Mouse (Mus musculus): ENCODE data around the gene Trim62. TPM values are rescaled to one million over a fixed set of nuclear protein-coding genes. Genes with fewer than 3 reads are reported as not detected.
A peak's percentile ranks its signal among the peaks of the same experiment; 100 is the strongest.
"Not testable (repeated sequence)": the region's sequence is repeated elsewhere in the genome, so short reads cannot be mapped to it uniquely, and the experiment has no call there.

The Trim62 gene
- polyA plus RNA-seq, 2 experiments: 9.2 TPM

DNA sequence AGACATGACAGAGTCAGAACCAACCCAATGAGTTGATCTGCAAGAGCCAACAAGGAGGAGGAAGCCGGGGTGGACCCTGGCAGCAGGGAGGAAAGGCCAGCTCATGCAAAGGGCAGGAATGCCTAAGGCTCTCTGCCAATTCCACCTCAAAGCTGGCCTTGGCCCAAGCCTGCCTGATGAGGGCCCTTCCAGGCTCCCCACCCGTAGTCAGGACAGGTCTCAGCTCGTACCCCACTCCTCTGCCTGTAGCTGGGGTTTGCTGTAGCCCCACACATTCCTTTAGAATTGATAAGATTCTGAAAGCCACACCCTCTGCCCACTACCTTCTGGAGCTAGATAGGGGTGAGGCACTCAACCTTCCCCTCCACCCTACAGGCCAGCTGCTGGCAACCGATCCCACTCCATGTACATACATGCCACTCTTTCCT, 27.8 kb upstream of the Trim62 start:
- Histone ChIP-seq H3K4me3 (replicated peaks; ENCODE audit: low read length) (no peak overlapping the region), H3K9ac (ENCODE audit: low read depth, low read length, severe bottlenecking) (no peak overlapping the region), H3K4me2 (replicated peaks; ENCODE audit: low read depth, low read length, severe bottlenecking) (no peak overlapping the region), H3K27ac (replicated peaks; ENCODE audit: low read depth, low read length) (no peak overlapping the region), H3K9me3 (ENCODE audit: control insufficient read depth, low read length) (no peaks in the 10 kb centered on the region), H3K27me3 (ENCODE audit: control insufficient read depth, insufficient read depth, low read length) (no peaks in the 10 kb centered on the region), H3K36me3 (ENCODE audit: control insufficient read depth, insufficient read depth, low read length) (no peaks in the 10 kb centered on the region), H3K4me1 (ENCODE audit: control insufficient read depth, insufficient read depth, low read length) (no peaks in the 10 kb centered on the region)
- DNase-seq (ENCODE audit: low spot score): peak; percentile 8
- WGBS: 60% methylated on average over 4 of the region's 4 CpGs
- no peak for ATAC-seq (ENCODE audit: low FRiP score, low read depth)
- TF ChIP-seq POLR2A (IDR thresholded peaks at IDR 0.05; ENCODE audit: borderline replicate concordance, extremely low read depth, insufficient read depth, insufficient read length): no peak

DNA sequence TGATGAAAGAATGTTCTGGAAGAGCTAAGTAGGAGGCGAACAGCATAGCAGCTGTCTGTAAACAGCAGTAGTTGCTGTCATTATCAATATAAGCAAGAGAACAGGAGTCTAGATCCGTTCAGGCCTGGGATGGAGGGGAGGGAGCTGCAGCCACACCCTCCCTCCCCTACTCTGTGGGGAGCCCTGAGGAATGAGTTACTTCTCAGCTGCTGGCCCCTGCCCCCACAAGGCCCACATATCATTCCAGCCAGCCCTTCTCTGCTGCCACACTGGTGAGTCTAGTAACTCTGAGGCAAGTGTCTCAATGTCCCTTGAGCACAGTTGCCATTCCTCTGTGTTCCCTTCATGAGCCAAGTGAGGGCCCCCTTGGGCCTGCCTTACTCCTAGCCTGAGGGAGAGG, 26.2 kb upstream of the Trim62 start:
- no peak overlapping the region for H3K9ac ChIP-seq (ENCODE audit: low read depth, low read length, severe bottlenecking)
- H3K27me3 ChIP-seq (ENCODE audit: control insufficient read depth, insufficient read depth, low read length): no peaks in the 10 kb centered on the region
- no peaks in the 10 kb centered on the region for H3K36me3 ChIP-seq (ENCODE audit: control insufficient read depth, insufficient read depth, low read length)
- no peak overlapping the region for H3K4me2 ChIP-seq (replicated peaks; ENCODE audit: low read depth, low read length, severe bottlenecking)
- H3K27ac ChIP-seq (replicated peaks; ENCODE audit: low read depth, low read length): no peak overlapping the region
- WGBS: 55% methylated on average over 2 of the region's 2 CpGs
- H3K4me1 ChIP-seq (ENCODE audit: control insufficient read depth, insufficient read depth, low read length): no peaks in the 10 kb centered on the region
- DNase-seq (ENCODE audit: low spot score) (no peak), ATAC-seq (ENCODE audit: low FRiP score, low read depth) (no peak)
- no peaks in the 10 kb centered on the region for H3K9me3 ChIP-seq (ENCODE audit: control insufficient read depth, low read length)
- TF ChIP-seq POLR2A (IDR thresholded peaks at IDR 0.05; ENCODE audit: borderline replicate concordance, extremely low read depth, insufficient read depth, insufficient read length): no peak
- H3K4me3 ChIP-seq (replicated peaks; ENCODE audit: low read length): no peak overlapping the region

DNA sequence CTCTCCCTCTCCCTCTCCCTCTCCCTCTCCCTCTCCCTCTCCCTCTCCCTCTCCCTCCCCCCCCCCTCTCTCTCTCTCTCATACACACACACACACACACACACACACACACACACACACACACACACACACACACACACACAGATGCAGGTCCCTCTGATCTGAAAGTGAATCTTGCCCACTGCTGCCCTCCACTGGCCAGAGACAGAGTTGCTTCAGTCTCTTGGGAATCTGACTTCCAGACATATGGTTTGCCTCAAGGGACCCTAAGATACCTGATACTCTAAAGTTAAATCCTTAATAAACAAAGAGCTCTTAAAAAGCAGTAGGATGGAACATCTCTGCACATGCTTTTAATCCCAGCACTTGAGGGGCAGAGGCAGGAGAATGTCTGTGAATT, 25.2 kb upstream of the Trim62 start:
- not testable (repeated sequence) for H3K4me3 ChIP-seq (replicated peaks; ENCODE audit: low read length); ATAC-seq (ENCODE audit: low FRiP score, low read depth); H3K27ac ChIP-seq (replicated peaks; ENCODE audit: low read depth, low read length); H3K9me3 ChIP-seq (ENCODE audit: control insufficient read depth, low read length); H3K9ac ChIP-seq (ENCODE audit: low read depth, low read length, severe bottlenecking); H3K4me2 ChIP-seq (replicated peaks; ENCODE audit: low read depth, low read length, severe bottlenecking); H3K36me3 ChIP-seq (ENCODE audit: control insufficient read depth, insufficient read depth, low read length); H3K27me3 ChIP-seq (ENCODE audit: control insufficient read depth, insufficient read depth, low read length); H3K4me1 ChIP-seq (ENCODE audit: control insufficient read depth, insufficient read depth, low read length)
- DNase-seq (ENCODE audit: low spot score): peak; percentile 48

DNA sequence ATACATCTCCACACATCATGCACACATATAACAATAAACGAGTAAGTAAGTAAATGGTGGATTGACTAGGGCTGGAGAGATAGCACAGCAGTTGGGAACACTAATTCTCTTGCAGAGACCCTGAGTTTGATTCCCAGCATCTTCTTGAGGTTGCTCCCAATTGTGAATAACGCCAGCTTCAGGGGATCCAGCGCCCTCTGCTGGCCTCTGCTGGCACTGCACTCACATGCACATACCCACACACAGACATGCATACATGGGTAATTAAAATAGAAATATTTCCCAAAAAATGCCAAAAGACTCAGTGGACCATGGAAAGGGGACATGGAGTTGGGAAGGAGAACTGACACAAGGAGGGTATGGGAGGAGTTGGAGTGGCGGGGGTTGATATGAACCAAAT, 24.5 kb upstream of the Trim62 start:
- Histone ChIP-seq H3K27ac (replicated peaks; ENCODE audit: low read depth, low read length) (no peak overlapping the region), H3K27me3 (ENCODE audit: control insufficient read depth, insufficient read depth, low read length) (no peaks in the 10 kb centered on the region), H3K4me2 (replicated peaks; ENCODE audit: low read depth, low read length, severe bottlenecking) (no peak overlapping the region), H3K9me3 (ENCODE audit: control insufficient read depth, low read length) (no peaks in the 10 kb centered on the region), H3K36me3 (ENCODE audit: control insufficient read depth, insufficient read depth, low read length) (no peaks in the 10 kb centered on the region), H3K4me3 (replicated peaks; ENCODE audit: low read length) (no peak overlapping the region), H3K4me1 (ENCODE audit: control insufficient read depth, insufficient read depth, low read length) (no peaks in the 10 kb centered on the region), H3K9ac (ENCODE audit: low read depth, low read length, severe bottlenecking) (no peak overlapping the region)
- no peak for TF ChIP-seq POLR2A (IDR thresholded peaks at IDR 0.05; ENCODE audit: borderline replicate concordance, extremely low read depth, insufficient read depth, insufficient read length)
- no peak for DNase-seq (ENCODE audit: low spot score)
- WGBS: 69% methylated on average over 4 of the region's 4 CpGs
- no peak for ATAC-seq (ENCODE audit: low FRiP score, low read depth)

DNA sequence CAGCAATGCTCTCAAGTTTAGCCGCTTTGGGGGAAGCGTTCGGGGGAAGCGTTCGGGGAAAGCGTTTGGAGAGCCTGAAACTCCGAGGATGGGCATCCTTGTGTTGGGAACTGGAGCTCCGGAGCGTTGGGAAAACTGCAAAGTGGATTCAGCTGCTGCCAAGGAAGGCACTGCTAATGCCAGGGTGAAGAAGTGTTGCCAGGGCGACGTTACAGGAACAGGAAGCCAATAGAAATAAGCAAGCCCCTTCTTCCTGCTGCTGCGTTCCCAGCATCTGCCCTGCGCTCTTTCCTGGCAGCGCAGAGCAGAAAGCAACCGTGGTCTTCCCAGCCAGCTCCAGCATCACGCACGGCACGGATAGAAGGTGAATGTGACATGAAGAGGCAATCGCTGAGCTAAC, 10.4 kb upstream of the Trim62 start:
- no peak for DNase-seq (ENCODE audit: low spot score)
- Histone ChIP-seq H3K27ac (replicated peaks; ENCODE audit: low read depth, low read length) (no peak overlapping the region), H3K4me2 (replicated peaks; ENCODE audit: low read depth, low read length, severe bottlenecking) (peak overlapping the region; percentile 15; the same call in 1 of the 2 replicates)

DNA sequence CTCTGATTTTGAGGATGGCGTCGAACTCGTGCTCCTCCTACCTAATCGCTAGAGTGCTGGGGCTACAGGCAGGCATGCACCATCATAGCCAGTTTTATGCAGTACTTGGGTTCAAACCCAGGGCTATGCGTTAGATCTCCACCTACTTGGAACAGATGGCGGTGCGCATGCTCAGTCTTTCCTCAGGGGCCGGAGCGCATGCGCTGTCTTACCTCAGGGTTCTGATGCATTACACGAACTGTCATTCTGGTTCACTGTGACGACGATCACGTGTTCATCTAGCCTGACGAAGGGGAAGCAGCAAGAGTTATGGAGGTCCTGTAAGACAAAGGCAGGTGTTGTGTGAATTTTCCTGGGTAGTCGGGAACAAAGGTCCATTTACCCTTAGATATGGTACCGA, 9.3 kb upstream of the Trim62 start:
- ATAC-seq (ENCODE audit: low FRiP score, low read depth) (no peak), DNase-seq (ENCODE audit: low spot score) (no peak)
- WGBS: 92% methylated on average over 17 of the region's 17 CpGs

More for the DNA sequence above, 10.4 kb upstream of the Trim62 start:
- Histone ChIP-seq H3K4me1 (ENCODE audit: control insufficient read depth, insufficient read depth, low read length) (peaks cover 11% of the 10 kb centered on the region; the same call in 1 of the 2 replicates), H3K9ac (ENCODE audit: low read depth, low read length, severe bottlenecking) (no peak overlapping the region), H3K4me3 (replicated peaks; ENCODE audit: low read length) (no peak overlapping the region; the same call in 1 of the 2 replicates), H3K36me3 (ENCODE audit: control insufficient read depth, insufficient read depth, low read length) (no peaks in the 10 kb centered on the region), H3K9me3 (ENCODE audit: control insufficient read depth, low read length) (no peaks in the 10 kb centered on the region), H3K27me3 (ENCODE audit: control insufficient read depth, insufficient read depth, low read length) (no peaks in the 10 kb centered on the region)
- ATAC-seq (ENCODE audit: low FRiP score, low read depth): no peak
- WGBS: 50% methylated on average over 19 of the region's 19 CpGs
- TF ChIP-seq POLR2A (IDR thresholded peaks at IDR 0.05; ENCODE audit: borderline replicate concordance, extremely low read depth, insufficient read depth, insufficient read length): no peak

More for the DNA sequence above, 9.3 kb upstream of the Trim62 start:
- no peaks in the 10 kb centered on the region for H3K36me3 ChIP-seq (ENCODE audit: control insufficient read depth, insufficient read depth, low read length)
- no peaks in the 10 kb centered on the region for H3K27me3 ChIP-seq (ENCODE audit: control insufficient read depth, insufficient read depth, low read length)
- TF ChIP-seq POLR2A (IDR thresholded peaks at IDR 0.05; ENCODE audit: borderline replicate concordance, extremely low read depth, insufficient read depth, insufficient read length): no peak
- H3K27ac ChIP-seq (replicated peaks; ENCODE audit: low read depth, low read length): no peak overlapping the region
- no peaks in the 10 kb centered on the region for H3K9me3 ChIP-seq (ENCODE audit: control insufficient read depth, low read length)
- H3K9ac ChIP-seq (ENCODE audit: low read depth, low read length, severe bottlenecking): no peak overlapping the region
- no peak overlapping the region for H3K4me3 ChIP-seq (replicated peaks; ENCODE audit: low read length)
- no peak overlapping the region for H3K4me2 ChIP-seq (replicated peaks; ENCODE audit: low read depth, low read length, severe bottlenecking)
- peaks cover 21% of the 10 kb centered on the region for H3K4me1 ChIP-seq (ENCODE audit: control insufficient read depth, insufficient read depth, low read length)

All from limb, embryonic 14.5 days (tissue).